Mouse (Mus musculus): Measurements from ENCODE around the gene Eif2ak3.

Eif2ak3 gene

DNA sequence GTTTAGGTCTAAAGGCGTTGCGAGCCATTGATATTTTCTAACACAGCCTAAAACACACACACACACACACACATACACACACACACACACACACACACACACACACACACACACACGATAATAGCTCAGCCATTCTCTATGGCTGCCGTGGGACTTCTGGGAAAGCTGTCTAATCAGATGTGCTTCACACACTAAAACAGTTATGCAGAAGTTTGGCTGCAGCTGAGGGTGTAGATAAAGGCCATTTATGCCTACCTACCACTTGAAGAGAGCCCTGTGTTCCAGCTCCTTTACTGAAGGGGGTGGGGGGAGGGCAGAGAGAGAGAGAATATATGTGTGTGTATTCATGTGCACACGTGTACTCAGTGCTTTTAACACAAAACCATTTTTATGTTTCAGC lies 59.4 kb downstream of the Eif2ak3 start:
- DNase-seq = no peak

DNA sequence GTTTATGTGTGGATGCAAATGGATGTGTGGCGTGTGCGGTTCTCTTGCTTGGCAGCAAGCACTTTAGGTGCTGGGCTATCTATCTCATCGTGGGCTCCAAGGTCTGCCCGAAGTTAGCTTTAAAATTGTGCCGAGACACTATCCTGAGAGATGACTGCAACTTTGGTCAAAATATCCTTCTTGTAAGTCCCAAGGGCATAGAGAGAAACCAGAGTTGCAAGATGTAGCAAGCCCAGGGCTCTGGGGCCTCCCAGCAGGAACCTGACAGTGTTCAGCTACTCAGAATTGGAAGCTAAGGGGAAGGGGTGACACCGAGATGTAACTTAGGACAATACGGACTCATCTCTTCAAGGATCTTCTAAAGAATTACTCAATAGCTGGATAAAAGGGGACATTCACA lies 65.3 kb downstream of the Eif2ak3 start:
- no peak for DNase-seq

DNA sequence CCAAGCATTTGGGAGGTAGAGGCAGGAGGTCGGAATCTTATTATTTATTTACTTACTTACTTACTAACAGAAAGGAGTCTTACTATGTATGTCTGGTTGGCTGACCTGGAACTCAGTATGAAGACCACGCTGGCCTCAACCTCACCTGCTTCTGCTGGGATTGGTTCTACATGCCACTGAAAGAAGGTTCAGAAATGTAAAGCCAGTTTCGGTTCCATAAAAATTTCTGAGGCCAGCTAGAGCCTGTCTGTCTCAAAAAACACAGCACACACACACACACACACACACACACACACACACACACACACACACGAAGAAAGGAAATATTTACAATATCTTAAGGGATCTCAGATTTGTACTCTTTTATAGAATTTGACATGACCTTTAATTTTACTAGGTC lies 66.0 kb downstream of the Eif2ak3 start:
- DNase-seq = no peak

DNA sequence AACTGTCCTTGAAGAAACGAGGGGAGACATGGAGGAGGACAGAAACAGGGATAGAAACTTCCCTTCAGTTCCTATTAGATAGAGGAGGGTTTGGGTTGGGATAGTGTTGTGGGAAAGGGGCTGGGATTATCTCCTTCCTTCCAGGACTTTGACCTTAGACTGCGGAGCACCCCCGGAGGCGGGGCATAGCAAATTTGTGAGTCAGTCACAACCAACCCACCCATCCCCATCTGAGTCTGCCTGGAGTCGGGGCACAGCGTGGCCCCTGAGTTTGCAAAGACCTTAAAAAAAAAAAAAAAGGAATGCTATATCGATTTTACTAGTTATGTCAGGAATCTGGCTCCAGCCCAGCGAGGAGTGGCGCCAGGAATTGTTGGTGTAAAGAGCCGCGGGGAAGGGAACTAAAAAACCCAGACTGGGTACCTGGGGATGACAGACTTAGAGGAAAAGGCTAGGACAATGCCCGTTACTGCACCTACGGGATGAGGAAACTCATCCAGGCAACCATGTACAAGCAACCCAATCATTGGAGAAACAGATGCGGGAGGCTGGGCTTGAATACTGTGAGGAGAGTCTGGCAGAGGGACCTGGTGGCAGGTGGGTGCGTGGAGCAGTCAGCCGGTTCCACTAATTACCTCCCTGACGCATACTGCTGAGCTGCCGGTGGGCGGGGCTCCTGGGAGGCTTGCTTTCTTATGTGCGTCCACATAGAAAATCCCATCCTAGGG lies 67.5 kb downstream of the Eif2ak3 start:
- peak; percentile 92 for DNase-seq

DNA sequence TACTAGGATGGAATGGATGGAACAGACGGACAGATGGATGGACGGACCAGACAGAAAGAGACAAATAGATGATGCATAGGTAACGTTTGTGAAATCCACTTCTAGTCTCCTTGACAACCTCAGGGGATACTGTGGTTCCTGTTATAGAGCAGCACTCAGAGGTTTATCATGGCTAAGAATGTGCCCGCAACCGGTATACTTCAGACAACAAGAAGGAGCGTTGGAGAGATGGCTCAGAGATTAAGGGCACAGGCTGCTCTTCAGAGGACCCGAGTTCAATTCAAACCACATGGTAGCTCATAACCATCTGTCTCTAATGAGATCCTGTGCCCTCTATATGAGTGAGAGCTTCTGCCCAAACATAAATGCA lies 68.1 kb downstream of the Eif2ak3 start:
- no peak for DNase-seq

DNA sequence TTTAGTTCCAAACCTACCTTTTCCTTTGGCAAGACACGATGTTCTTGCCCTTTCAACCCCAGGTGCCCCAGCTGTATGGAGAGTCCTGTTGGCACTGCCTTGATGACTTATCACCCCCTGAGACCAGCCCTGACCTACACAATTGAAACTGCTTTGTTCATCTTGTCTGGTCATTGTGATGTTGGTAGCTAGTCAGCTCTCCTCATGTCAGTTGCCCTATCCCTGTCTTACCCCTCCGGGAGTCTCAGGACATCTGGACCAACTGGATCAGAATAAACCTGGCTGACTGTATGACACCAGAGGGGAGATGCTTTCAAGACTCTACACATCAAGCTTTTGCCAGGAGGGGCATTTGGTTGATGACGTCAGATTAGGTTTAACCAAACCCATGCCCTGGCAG lies 74.5 kb downstream of the Eif2ak3 start, which contains the start of gene Tex37:
Gene Tex37 (minus strand): TSS at position 101 of the 400 bp plus-strand sequence.
- peak; percentile 16 to 22 for DNase-seq

DNA sequence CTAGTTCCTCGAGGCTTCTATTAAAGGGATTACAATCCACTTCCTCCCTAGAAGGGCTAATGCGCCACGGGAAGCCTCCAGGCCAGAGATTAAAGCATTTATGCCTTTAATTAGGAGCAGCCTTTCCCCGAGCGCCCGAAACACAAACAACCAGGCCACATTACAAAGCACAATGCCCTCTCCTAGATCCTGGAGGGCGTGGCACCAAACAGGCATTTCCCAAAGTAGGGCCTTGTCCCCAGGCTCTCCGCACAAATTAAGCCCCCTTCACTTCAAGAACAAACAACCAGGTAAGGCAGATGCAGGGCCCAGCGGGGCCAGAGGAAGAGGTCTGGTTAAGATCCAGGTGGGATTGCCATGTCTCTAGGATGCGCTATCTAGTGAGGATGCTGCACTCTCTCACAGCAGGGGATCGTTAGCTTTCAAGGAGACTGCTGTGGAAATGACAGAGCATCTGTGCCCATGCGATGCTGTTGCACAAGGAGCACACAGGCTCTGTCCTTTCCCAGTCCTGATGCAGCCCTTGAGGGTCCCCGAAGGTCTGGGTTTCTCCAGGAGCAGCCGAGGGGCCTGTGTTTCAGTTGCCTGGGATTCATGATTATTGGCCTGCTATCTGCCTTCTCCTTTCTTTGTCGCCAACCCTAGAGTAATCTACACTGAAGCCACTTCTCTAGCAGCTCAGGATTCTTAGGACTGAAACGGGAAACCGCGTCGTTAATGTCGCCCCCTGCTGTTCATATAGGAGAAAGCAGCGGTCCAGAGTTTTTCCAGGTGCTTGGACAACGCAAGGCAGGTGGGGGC lies 77.2 kb downstream of the Eif2ak3 start:
- peak; percentile 74 to 83 for DNase-seq

DNA sequence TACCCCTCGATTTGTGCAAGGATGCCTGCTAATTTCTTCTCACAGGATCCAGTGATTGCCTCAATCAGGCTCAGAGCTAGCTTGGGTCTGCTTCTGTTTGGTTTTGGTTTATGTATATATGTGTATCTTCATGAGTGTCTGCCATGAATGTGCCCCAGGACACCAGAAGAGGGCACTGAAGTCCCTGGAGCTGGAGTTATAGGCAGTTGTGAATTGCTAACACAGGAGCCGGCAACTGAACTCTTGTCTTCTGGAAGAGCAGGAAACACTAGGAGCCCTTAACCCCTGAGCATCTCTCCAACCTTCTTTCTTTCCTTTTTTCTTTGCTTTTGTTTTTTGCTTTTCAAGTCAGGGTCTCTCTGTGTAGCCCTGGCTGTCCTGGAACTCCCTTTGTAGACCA lies 87.5 kb downstream of the Eif2ak3 start:
- no peak for DNase-seq

DNA sequence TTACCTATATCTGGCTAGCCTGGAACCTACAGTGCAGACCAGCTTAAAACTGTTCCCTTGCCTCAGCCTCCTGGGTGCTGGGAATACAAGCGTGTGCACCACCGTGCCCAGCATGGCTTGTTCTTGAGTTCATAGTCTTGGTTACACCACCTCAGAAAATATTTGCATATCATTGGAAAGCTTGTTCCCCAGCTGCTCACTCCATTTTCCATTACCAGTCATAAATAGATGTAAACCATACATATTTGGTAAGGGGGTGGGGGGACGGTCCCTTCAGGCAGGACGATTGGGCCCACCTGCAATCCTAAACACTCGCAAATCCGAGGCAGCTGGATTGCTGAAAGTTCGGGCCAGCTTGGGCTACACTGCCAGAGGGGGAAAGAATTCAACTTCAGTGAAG lies 109.0 kb downstream of the Eif2ak3 start:
- DNase-seq = no peak

DNA sequence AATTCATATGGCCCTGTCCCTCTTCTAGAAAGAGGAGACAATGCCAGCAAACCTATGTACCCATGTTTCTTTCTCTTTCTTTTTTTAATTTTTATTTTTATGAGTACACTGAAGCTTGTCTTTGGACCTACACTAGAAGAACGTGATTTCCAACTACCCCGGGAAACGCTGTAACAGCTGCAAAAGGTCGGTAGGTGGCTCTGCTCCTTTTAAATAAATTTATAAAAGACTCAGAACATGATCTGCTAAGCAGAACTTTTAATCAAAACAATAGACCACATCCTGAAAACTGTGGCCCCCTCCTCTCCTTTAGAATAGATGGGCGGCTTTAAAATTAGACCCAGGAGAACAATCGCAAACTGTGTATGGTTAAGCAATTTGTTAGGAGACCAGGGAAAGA lies 109.7 kb downstream of the Eif2ak3 start:
- peak; percentile 44 to 45 for DNase-seq
